Mouse (Mus musculus) embryo, embryonic 9.5 days (tissue): ENCODE measurements around the gene Hoxb7.

Source experiments
- DNase-seq: peaks from one replicate; pipeline ENCODE4 v3.0.0-alpha.2; 2017; ENCODE audit errors: extremely low spot score

The Hoxb7 gene

GRCm38 (mm10) chr11:96334998-96335397 lies 48.6 kb downstream of the Hoxb7 start:
- no peak for DNase-seq

GRCm38 (mm10) chr11:96336597-96336996 lies 50.2 kb downstream of the Hoxb7 start:
- no peak for DNase-seq

- no peak for DNase-seq
These were observed 50.6 kb downstream of the Hoxb7 start for GRCm38 (mm10) chr11:96337026-96337425.

GRCm38 (mm10) chr11:96338957-96339855 lies 52.8 kb downstream of the Hoxb7 start:
- DNase-seq, result no peak
